Mouse (Mus musculus): Measurements from ENCODE around the gene Wdr18.

Wdr18 gene

DNA sequence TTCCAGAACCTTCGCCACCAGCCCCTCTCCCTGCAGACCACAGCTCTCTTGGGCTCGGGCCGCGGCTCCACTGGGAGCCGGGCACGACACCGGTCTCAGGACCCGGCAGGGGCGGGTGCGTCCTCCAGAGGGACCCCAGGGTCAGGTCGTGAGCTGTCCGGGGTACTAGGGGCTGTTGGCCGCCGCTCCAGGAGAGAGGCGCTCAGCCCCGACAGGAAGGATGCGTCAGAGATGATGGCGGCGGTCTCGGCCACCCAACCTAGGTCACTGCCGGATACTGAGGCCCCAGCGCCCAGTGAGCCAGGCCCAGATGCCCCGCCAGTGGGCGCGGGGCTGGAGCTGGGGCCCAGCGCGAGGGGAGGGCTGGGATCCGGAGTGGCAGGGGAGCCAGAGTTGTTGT lies 17.4 kb downstream of the Wdr18 start:
- no peak for DNase-seq (ENCODE audit: low spot score)

DNA sequence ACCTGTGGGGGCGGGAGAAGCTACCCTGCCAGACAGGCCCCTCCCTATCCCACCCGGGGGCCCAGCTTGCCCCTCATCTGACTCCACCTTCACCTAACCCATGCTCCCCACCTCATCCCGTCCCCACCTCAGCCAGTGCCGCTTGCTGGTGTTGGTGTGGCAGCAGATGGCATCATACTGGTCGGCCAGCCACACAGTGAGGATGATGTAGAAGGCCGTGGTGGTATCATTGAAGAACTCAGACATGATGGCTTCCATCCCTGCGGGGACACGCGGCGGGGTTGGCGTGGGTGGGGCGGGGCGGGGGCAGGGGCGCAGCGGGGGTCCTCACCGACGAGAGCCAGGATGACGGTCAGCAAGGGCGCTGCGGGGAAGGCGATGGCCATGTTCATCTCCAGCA lies 18.1 kb downstream of the Wdr18 start:
- DNase-seq (ENCODE audit: low spot score): no peak

DNA sequence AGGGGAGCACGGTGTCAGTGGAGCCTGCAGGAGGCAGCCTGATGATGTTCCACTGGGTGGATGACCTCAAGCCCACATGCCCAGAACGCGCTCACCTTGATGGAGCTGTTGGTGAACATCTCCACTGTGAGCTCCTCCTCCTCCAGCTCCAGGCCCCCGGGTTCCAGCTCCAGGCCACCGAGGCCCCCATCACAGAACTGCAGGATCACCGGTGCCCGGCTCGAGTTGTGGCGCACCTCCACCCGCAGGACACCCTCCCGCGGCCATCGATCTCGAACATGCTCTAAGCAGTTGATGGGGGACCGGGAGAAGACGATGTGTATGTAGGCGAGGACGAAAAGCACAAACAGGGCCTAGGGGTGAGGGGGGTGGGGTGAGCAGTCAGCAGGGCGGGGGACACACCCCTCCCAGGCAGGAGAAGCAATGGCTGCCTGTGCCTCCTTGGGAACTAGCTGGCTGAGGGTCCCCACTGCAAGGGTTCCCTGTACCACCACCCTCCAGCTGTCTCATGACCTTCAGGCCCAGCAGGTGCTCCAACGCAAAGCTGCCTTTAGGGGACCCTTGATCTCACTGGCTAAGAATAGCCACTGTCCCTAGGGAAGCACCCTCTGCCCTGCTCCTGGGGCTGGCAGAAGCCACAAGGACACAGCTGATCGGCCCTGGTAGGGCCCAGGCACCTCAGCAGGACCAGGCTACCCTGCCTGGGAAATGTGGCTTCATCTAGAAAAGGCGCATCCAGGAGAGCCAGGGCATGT lies 19.6 kb downstream of the Wdr18 start:
- no peak for DNase-seq (ENCODE audit: low spot score)

DNA sequence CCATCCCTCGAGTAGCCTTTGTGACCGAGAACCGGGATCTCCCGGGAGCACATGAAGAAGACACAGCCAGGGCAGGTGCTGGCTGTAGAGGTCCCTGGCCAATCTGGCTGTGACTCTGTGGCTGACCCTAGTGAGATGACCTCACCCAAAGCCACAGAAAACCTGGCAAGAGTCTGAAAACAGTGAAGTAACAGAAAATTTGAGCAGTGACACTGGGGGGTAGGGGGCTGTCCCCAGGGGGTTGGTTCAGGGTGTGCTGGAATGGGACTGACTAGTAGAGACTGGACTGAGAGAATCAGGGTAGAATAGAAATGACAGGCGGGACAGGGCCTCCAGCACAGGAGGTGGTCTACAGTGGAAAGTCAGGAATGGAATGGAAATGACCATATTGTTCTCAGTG lies 23.3 kb downstream of the Wdr18 start:
- no peak for DNase-seq (ENCODE audit: low spot score)

DNA sequence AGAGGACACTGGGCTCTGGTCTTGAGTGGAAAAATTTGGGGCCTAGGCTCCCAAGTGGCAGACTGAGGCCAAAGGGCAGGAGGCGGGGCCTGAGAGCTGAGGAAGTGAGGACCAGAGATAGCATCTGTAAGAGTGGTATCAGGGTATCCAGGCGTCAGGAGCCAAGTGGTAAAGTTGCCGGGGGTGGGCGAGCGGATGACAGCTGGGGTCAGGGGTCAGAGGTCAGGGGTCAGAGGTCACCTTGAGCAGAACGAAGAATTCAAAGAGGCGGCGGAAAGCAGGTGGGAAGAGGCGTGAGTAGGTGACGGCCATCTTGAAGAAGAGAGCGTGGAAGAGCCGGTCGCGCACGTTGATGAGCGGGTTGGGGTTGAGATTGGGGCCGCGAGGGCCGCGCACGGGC lies 23.7 kb downstream of the Wdr18 start:
- peak; percentile 88 for DNase-seq (ENCODE audit: low spot score)

DNA sequence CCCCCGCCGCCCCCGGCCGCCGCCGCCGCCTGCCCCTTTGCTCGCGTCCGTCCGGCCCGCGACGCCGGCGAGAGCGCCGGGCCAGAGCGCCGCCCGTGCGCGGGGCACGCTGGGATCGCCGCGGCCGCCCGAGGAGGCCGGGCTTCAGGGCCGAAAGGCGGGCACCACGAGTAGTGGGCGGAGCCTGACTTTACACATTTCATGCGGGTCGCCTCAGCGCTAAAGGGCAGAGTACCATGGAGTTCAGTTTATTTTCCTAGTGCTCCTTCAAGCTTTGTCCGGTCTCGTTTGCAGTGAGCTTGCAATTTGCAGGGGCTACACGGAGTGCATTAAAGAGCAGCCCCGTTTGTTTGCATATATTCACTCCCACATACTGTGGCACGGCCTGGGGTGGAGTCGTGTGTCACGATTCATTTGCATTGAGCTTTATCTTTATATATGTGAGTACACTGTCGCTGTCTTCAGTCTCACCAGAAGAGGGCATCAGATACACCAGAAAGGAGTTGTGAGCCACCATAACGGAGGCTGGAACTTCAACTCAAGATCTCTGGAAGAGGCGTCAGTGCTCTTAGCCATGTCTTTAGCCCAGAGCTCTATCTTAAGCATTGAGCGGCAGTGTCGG lies 24.4 kb downstream of the Wdr18 start, which contains the start of gene Tmem259:
Gene Tmem259, minus strand, starts transcription at position 136 of the 622 bp plus-strand sequence.
- peak; percentile 93 for DNase-seq (ENCODE audit: low spot score)

DNA sequence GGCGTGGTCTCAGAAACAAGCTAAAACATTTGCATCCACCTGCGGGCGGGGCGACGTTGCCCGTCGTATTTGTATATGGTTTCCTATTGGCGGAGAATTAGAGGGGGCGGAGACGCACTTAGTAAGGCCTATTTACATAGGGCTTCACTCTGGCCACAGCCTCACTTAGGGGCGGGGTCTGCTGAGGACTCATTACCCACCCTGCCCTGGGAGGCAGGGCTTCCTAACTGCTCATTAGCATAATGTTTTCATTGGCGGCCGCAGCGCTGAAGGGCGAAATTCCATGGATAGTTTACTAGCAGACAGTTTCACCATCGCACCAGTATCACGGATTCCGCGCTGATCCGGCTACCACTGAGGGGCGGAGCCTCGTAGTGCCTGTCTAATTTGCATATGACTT lies 24.9 kb downstream of the Wdr18 start:
- peak; percentile 94 for DNase-seq (ENCODE audit: low spot score)

DNA sequence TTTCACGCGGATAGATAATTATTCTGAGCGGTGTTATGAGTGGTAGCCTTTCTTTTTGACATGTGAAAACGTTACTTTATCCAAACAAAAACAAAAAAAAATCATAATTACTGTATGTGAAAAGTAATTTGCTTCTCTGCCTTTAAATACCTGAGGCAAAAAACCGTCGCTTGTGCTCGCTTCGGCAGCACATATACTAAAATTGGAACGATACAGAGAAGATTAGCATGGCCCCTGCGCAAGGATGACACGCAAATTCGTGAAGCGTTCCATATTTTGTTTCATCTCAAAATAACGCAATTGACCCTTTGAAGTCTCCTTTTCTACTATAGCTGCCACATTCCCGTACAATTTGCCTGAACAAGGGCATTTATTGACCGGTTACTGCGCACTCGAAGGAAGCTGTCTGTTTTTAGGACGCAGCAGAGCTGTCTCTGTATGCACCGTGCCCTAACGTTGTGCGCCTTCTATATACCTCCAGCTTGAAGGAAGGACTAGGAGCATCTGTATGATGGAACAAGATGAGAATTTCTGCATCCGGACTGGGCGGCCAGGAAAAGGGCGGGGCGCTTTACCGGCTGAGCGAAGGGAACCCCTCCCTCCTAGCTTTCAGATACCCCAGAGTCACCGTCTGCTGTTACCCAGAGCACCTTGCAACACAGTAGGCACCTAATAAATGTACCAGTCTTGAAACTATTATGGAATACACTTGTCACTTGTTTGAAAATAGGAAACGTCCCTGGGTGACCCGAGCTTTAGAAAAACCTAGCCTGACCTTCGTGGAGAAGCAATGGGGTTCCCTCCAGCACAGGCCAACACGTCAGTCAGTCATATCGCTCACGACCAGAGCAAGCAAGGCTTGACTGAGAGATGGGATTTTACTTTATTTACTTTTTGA lies 25.6 kb downstream of the Wdr18 start:
- peak; percentile 74 for DNase-seq (ENCODE audit: low spot score)

DNA sequence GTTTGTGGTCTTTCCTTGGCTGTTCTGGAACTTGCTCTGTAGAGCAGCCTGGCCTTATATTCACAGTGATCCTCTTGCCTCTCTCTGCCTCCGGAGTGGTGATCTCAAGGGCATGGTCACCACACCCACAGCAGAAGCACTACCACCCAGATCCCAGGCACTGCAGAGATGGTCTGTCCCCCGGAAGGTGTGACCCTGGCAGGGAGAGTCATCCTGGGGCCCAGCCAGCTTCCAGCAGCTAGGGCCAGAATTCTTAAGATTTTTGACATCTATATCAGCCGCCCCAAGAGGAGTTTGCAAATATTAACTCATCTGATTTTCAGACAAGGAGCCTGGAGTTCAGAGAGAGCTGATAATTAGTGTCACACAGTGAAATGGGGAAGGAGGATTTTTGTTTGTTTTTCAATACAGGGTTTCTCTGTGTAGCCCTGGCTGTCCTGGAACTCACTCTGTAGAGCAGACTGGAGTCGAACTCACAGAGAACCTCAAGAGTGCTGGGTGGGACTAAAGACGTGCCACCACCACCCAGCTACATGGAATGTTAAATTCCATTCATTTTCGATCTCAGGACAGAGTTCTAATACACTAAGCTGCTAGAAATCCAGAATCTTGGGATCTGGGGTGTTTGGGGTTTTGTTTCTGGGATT lies 26.4 kb downstream of the Wdr18 start:
- no peak for DNase-seq (ENCODE audit: low spot score)

DNA sequence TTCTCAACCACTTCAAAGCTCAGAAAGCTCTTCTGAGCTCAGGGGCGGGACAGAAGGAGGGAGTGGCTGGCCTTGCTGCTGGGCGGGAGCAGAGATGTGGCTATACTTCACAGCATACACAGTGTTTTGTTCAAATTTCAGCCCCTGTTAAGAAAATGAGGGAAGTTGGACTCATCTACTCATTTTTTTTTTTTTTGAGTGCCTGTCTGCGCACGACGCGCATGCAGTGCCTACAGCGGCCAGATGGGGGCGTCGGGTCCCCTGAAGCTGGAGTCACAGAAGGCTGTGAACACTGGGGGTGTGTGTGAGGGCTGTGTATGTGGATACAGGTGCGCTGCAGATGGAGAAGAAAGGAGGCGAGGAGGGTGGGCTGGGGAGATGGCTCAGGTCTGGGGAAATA lies 27.0 kb downstream of the Wdr18 start:
- DNase-seq (ENCODE audit: low spot score): peak; percentile 95

DNA sequence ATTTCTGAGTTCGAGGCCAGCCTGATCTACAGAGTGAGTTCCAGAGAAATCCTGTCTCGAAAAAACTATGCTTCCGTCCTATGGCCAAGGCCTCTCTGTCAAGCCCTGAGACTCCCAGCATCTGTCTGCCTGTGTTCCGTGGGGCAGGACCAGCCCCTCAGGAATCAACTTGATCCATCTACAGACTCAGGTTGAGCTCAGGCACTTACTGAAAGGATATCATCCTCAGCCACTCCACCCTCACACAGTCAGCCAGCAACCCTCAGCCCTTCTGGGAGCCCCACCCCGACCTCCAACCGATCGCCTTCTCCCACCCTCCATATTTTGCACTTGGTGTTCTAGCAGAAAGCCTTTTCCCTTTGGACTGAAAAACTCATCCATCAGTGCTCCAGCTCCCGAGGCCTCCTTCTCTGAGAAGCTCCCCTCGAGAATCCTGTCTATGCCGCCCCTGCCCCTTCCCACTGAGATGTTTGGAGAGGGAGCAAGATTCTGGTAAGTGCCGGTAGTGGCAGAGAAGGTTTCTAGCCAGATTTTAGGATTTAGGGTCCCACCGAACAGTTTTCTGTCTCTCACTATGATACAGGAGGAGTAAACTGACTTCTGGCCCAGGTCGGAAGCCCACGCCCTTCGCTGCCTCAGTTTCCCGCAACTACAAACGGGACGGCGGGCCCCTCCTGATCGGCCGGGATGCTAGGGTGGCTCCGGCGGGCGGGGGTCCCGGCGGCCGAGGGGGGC lies 28.0 kb downstream of the Wdr18 start:
- DNase-seq (ENCODE audit: low spot score): no peak

DNA sequence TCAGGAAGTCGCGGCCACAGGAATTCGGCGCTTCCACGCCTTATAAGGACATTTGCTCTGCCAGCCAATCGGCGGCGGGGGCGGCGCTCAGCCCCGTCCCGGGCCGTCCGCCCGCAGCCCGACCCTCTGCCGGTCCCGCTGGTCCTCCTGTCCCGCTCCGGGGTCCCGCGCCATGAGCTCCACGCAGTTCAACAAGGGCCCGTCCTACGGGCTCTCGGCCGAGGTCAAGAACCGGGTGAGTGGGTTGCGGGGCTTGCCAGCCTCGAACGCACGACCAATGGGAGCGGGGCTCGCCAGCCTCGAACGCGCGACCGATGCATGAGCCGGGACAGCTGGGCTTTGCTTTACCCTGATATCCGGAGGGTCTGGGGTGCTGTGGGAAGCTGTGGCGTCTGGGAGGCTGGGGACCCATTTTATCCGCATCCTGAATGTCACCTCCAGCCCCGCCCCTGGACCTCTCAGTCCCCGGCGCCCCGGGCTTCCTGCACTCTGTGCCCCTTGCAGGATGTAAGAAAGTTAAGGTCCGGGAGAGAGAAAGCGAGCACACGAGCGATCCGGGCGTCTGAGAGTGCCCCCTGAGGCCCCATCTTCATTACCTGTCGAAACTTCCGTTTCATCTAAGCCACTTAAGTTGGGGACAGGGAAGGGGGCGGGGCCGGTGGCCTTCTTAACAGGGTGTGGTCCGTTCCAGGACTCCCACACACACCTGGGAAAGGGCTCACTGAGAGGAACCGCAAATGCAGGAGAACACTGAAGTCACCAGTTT lies 28.7 kb downstream of the Wdr18 start, which contains the start of gene Cnn2:
Gene Cnn2, plus strand, starts transcription at position 79 of the 766 bp plus-strand sequence.
- peak; percentile 76 for DNase-seq (ENCODE audit: low spot score)

DNA sequence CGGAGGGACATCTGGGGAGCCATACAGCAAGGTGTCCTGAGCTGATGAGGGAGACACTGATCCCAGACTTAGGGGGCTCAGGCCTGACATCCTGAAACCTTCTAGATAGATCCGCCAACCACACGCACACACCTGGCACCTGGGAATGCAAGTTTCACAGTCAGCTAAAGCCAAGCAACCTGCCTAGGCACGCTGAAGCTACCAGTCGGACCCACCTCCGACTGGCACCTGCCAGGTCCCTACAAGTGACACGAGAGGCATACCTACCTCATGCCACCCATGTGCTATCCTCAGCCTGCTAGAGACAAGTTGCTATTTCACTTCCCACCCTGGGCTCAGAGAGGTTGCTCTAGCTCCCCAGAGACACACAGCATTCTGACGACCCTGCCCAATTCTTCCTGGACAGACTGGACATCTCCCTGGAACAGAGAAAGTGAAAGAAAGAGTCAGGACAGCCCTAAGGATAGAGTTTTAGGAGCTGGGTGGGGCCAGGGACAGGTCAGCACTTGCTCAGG lies 29.4 kb downstream of the Wdr18 start:
- no peak for DNase-seq (ENCODE audit: low spot score)

DNA sequence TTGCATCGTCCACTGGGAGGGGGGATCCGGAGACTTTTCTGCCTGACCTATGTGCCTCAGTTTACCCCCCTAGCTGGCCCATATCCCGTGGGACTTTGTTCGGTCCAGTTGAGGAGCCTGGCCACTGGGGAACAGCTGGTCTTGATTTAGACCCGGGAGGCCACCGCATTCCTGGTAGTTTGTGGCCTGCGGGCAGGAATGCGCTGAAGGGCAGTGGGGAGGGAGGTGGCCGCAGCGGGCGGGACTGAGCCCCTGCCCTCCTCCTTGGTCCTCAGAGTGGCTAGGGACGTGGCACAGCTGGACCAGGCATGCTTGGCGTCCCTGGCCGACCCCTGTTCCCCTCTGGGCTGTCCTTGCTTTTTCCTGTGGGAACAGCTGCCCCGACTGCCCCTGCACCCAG lies 29.9 kb downstream of the Wdr18 start:
- DNase-seq (ENCODE audit: low spot score): no peak

DNA sequence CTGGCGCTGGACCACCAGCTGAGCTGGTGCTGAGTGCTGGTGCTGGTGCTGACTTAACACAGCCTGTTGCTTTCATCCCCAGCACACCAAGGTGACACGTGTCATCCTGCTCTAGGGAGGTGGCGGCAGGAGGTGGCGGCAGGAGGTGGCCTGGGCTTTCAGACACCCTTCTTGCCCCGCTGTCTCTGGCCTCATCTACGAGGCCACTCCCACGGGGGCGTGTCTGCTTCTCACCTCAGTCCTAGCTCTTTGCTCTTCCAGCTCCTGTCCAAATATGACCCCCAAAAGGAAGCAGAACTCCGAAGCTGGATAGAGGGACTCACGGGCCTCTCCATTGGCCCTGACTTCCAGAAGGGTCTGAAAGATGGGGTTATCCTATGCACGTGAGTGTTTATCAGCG lies 31.1 kb downstream of the Wdr18 start:
- DNase-seq (ENCODE audit: low spot score): no peak

DNA sequence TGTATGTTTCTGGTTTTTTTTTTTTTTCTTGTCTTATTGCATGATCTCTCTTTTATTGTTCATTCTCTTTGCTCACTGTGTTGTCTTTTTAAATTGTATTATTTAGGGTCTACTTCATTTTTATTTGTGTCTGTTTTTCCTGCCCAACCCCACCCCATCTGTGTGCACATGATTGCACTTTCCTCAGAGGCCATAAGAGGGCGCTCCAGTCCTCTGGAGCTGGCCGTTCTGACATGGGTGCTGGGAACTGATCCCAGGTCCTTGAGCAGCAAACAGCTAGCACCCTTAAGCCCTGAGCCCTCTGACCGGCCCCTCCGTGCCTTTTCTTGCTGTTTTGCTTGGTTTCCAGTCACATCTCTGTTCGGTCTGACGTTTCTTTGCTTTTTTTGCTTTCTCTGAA lies 31.6 kb downstream of the Wdr18 start:
- no peak for DNase-seq (ENCODE audit: low spot score)

DNA sequence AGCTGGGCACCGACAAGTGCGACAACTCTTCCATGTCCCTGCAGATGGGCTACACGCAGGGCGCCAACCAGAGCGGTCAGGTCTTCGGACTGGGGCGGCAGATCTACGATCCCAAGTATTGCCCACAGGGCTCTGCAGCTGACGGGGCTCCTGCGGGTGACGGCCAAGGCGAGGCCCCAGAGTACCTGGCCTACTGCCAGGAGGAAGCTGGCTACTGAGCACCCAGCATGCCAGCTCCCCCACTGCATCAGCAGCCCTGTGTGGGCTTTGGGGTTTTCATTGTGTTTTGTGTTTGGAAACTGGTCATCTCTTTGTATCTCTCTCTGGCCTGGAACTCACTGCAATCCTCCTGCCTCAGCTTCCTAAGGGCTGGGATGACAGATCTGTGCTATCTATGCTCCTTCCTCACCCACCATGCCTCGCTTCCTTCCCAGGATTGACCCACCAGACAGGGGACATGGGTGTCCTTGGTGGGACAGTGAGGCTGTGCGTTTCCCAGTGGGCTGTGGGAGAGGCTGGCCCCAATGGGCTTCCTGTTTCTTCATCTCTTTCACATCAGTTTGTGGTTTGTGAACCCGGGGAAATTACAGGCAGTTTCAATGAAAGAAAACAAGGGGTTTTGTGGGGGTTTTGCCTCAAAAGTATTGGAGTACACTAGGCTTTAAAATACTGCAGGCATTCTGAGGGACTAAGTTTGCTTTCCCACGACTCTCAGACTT lies 34.6 kb downstream of the Wdr18 start:
- DNase-seq (ENCODE audit: low spot score): no peak

DNA sequence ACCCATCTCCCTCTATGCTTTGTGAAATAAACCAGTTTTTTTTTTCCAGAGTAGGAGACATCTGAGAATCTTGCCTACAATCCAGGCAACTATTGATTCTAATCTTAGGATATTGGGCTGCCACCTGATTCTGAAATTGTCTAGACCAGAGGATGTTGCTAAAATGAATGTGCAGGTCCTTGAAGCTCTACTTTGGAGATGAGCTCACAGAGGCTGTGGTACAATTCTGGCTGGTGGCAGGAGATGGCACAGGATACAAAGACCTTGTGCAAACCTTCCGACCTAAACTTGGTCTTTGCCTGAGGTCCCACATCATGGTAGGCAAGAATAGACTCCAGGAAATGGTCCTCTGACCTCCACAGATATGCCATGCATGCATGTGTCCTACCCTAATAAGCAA lies 35.7 kb downstream of the Wdr18 start:
- no peak for DNase-seq (ENCODE audit: low spot score)

DNA sequence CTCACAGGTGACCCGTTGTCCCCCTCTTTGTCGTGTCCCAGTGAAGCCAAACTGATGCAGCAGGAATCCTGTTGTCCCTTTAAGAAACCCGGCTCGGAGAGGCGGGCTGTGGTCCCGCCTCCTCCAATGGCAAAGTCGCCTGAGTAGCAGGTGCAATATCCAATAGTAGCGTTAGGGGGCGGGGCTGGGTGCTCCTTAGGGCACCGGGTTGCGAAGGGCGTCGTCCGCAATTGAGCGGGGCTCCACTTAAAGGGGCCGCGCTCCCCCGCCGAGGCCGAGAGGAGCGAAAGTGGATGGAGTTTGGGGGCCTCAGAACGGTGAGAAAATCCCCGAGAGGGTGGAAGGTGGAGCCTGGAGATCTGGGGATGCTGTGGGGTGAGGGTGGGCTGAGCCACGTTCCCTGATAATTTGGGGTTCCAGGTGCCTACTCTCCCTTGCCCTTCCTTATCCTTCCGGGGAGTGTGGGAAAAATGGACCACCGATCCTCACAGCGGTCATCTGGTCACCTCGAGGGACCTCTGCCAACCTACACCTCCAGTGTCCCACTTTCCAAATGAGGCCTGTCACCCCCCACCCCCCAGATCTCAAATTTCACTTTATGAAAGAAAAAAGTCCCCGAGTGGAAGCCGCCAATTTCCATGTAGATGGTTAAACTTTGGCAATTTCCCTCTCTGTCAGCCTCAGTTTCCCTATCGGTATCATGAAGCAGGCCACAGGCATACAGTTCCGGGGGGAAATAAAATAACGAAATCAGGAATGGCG lies 36.5 kb downstream of the Wdr18 start, which contains the start of gene Abca7:
Gene Abca7, plus strand, starts transcription at position 223 of the 762 bp plus-strand sequence.
- peak; percentile 99 for DNase-seq (ENCODE audit: low spot score)

Measured in testis, postnatal 10 days (tissue).